Mouse (Mus musculus) gastrocnemius, adult 2 months (tissue): ENCODE results near the gene Lin7a. TPM values are rescaled to one million over a fixed set of nuclear protein-coding genes. Genes with fewer than 3 reads are reported as not detected.
A peak's percentile ranks its signal among the peaks of the same experiment; 100 is the strongest.

Experiments used
- DNase-seq: peaks from one replicate; pipeline ENCODE4 v3.0.0; 2022
- H3K27ac ChIP-seq: fragments of 200-600 bp; 2 replicates; pipeline ENCODE4 v1.8.1; 2022; ENCODE audit warnings: mild to moderate bottlenecking
- H3K4me3 ChIP-seq: fragments of 200-600 bp; 2 replicates; pipeline ENCODE4 v1.8.1; 2022; ENCODE audit warnings: mild to moderate bottlenecking, moderate library complexity
- CTCF ChIP-seq: fragments of 200-600 bp; IDR thresholded peaks from 2 replicates; pipeline ENCODE4 v1.8.1; 2022; ENCODE audit warnings: antibody characterized with exemption, mild to moderate bottlenecking, moderate library complexity
- intact Hi-C: fragments of 180-260 bp; cut with DNase I; formaldehyde crosslinking; loops from one replicate; pipeline ENCODE4 v1.15.1; 2025
- total RNA-seq, 2 experiments: library from RNA; stranded (reverse); gene quantifications; 2 replicates each; pipeline ENCODE4 v1.2.3; 2021

Gene Lin7a
- total RNA-seq, 2 experiments from 2014 or later: 0.99 to 1.8 TPM

- H3K27ac ChIP-seq: peak overlapping the region; percentile 78
- DNase-seq: peak; percentile 16
- TF ChIP-seq CTCF: no peak
- peak overlapping the region; percentile 76 for H3K4me3 ChIP-seq
- intact Hi-C loops: no loop called here
These were observed 1.3 kb downstream of the Lin7a start for GRCm38 (mm10) chr10:107272804-107273145.

GRCm38 (mm10) chr10:107273848-107274247 is 2.4 kb downstream of the Lin7a start:
- Histone ChIP-seq H3K27ac (no peak overlapping the region), H3K4me3 (no peak overlapping the region; the same call in 1 of the 2 replicates)
- intact Hi-C loops: no loop called here
- no peak for DNase-seq
- TF ChIP-seq CTCF: no peak

- Histone ChIP-seq H3K4me3 (no peak overlapping the region), H3K27ac (no peak overlapping the region)
- intact Hi-C loops: no loop called here
- peak; percentile 50 for TF ChIP-seq CTCF
- no peak for DNase-seq
These were observed 3.3 kb downstream of the Lin7a start for GRCm38 (mm10) chr10:107274785-107275184.

- no peak for DNase-seq
- TF ChIP-seq CTCF: no peak
- no peak overlapping the region for H3K27ac ChIP-seq
- H3K4me3 ChIP-seq: no peak overlapping the region
- intact Hi-C loops: no loop called here
These were observed 5.2 kb downstream of the Lin7a start for GRCm38 (mm10) chr10:107276647-107277046.

GRCm38 (mm10) chr10:107293934-107294664 is 22.6 kb downstream of the Lin7a start:
- DNase-seq: no peak
- TF ChIP-seq CTCF: no peak
- intact Hi-C loops: no loop called here

GRCm38 (mm10) chr10:107300587-107301248 is 29.2 kb downstream of the Lin7a start:
- intact Hi-C loops: no loop called here
- TF ChIP-seq CTCF: no peak
- H3K27ac ChIP-seq: no peak overlapping the region
- no peak overlapping the region for H3K4me3 ChIP-seq
- no peak for DNase-seq

More at GRCm38 (mm10) chr10:107293934-107294664, 22.6 kb downstream of the Lin7a start:
- no peak overlapping the region for H3K4me3 ChIP-seq
- H3K27ac ChIP-seq: no peak overlapping the region

GRCm38 (mm10) chr10:107310964-107311490 is 39.5 kb downstream of the Lin7a start:
- DNase-seq: no peak
- TF ChIP-seq CTCF: no peak
- Histone ChIP-seq H3K4me3 (no peak overlapping the region), H3K27ac (no peak overlapping the region)
- intact Hi-C loops: no loop called here

- no peak for DNase-seq
- intact Hi-C loops: no loop called here
- TF ChIP-seq CTCF: no peak
- no peak overlapping the region for H3K4me3 ChIP-seq
- no peak overlapping the region for H3K27ac ChIP-seq
These were observed 41.1 kb downstream of the Lin7a start for GRCm38 (mm10) chr10:107312609-107313008.

- Histone ChIP-seq H3K27ac (no peak overlapping the region), H3K4me3 (no peak overlapping the region)
- DNase-seq: no peak
- intact Hi-C loops: no loop called here
- TF ChIP-seq CTCF: no peak
These were observed 41.9 kb downstream of the Lin7a start for GRCm38 (mm10) chr10:107313395-107313794.

GRCm38 (mm10) chr10:107315251-107315650 is 43.8 kb downstream of the Lin7a start:
- DNase-seq: no peak
- Histone ChIP-seq H3K27ac (no peak overlapping the region), H3K4me3 (no peak overlapping the region)
- TF ChIP-seq CTCF: no peak
- intact Hi-C loops: no loop called here

GRCm38 (mm10) chr10:107315681-107316080 is 44.2 kb downstream of the Lin7a start:
- H3K4me3 ChIP-seq: no peak overlapping the region
- H3K27ac ChIP-seq: no peak overlapping the region
- DNase-seq: no peak
- TF ChIP-seq CTCF: no peak
- intact Hi-C loops: no loop called here

- no peak for TF ChIP-seq CTCF
- intact Hi-C loops: no loop called here
- no peak overlapping the region for H3K27ac ChIP-seq
- no peak overlapping the region for H3K4me3 ChIP-seq
- no peak for DNase-seq
These were observed 44.6 kb downstream of the Lin7a start for GRCm38 (mm10) chr10:107316100-107316499.

GRCm38 (mm10) chr10:107319648-107320047 is 48.2 kb downstream of the Lin7a start:
- Histone ChIP-seq H3K4me3 (no peak overlapping the region), H3K27ac (no peak overlapping the region)
- intact Hi-C loops: no loop called here
- TF ChIP-seq CTCF: no peak
- DNase-seq: no peak
